8 mouse cellular contexts compared by ENCODE assay signal in genomic region chr9:64638250-64638649, GRCm38 (mm10).
DNase-seq lines count a peak whose midpoint lies in the region; ATAC-seq lines count a peak whose summit lies in the region.

No protein-coding gene starts in this region.

- intact Hi-C loops in heart, postnatal 14 days (cut with DNase I): no loop called here

- ATAC-seq in erythroid progenitor cell, adult 5-6 weeks (replicated peaks; ENCODE audit: low FRiP score, poor library complexity, severe bottlenecking): 0 out of 2 replicates have a peak, but pooled peaks have one; percentile 55
- no peak for ATAC-seq in cerebellum, adult (ENCODE audit: insufficient number of reproducible peaks, low FRiP score, low TSS enrichment)

- DNase-seq in urinary bladder, postnatal 14 days (ENCODE audit: low spot score): peak; percentile 10
- DNase-seq in urinary bladder, postnatal 4 days (ENCODE audit: low spot score in 2 of 2): no peak
- DNase-seq in heart, postnatal 14 days: peak; percentile 23 to 49
- peak; percentile 64 to 74 for DNase-seq in kidney, postnatal 4 days
- DNase-seq in mesoderm, embryonic 11.5 days (ENCODE audit: low read depth, low spot score): peak; percentile 44
- DNase-seq in ovary, postnatal 14 days (ENCODE audit: low spot score): no peak

Comparison
In these comparisons a context has a peak if more than half of its experiments do, and no peak if none do; other contexts are left out.
1. DNase-seq: peak in urinary bladder, postnatal 14 days (single experiment), heart, postnatal 14 days (2 of 2), kidney, postnatal 4 days (2 of 2) and mesoderm, embryonic 11.5 days (single experiment); none in urinary bladder, postnatal 4 days (0 of 2) and ovary, postnatal 14 days (single experiment).